Mouse (Mus musculus): ENCODE data around the gene Ccdc182.

Ccdc182 gene

GRCm38 (mm10) chr11:88327016-88327415 lies 33.2 kb downstream of the Ccdc182 start:
- in situ Hi-C loops (cut with MboI, MseI), result no loop called here

- in situ Hi-C loops (cut with MboI, MseI), result no loop called here
Measured at GRCm38 (mm10) chr11:88328813-88329595, 35.1 kb downstream of the Ccdc182 start.

- in situ Hi-C loops (cut with MboI, MseI), result no loop called here
Measured at GRCm38 (mm10) chr11:88330799-88331198, 36.9 kb downstream of the Ccdc182 start.

- in situ Hi-C loops (cut with MboI, MseI), result no loop called here
Measured at GRCm38 (mm10) chr11:88331722-88332121, 37.9 kb downstream of the Ccdc182 start.

- in situ Hi-C loops (cut with MboI, MseI), result no loop called here
Measured at GRCm38 (mm10) chr11:88332309-88332934, 38.6 kb downstream of the Ccdc182 start.

GRCm38 (mm10) chr11:88334893-88335292 lies 41.0 kb downstream of the Ccdc182 start:
- in situ Hi-C loops (cut with MboI, MseI), result no loop called here

GRCm38 (mm10) chr11:88337926-88338325 lies 44.1 kb downstream of the Ccdc182 start:
- in situ Hi-C loops (cut with MboI, MseI), result no loop called here
